Mouse (Mus musculus) CD4-positive, CD25-positive, alpha-beta regulatory T cell, adult 9 weeks (primary cell): ENCODE results near the gene H2afb1. TPM values are rescaled to one million over a fixed set of nuclear protein-coding genes. Genes with fewer than 3 reads are reported as not detected.

Source experiments
- polyA plus RNA-seq: library from polyadenylated mRNA; unstranded; fragments of 100-300 nt; shearing (Covaris generic); gene quantifications from one replicate; pipeline ENCODE4 v1.2.1, GENCODE M21; 2017

Gene H2afb1
- polyA plus RNA-seq, result not detected

DNA sequence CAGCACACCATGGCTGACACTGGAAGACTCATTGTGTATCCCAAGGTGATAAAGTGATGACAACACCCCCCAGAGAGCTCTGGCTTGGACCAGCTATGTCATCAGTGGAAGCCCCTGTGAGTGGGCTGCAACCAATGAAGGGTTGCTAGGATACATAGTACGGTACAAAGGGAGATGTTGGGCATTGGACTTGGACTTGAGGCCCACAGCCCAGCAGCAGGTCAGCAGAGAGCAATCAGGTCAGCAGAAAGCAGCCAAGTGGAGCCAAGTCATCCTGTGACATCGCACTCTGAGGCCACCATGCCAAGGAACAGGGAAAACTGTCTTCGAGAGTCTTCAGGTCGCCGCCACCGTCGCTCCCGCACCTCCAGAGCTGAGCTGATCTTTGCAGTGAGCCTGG, at the start of gene H2afb1:
TSS of gene H2afb1 (plus strand) at position 301 of the 400 bp plus-strand sequence.

